Mouse (Mus musculus) testis, adult 2 months (tissue): ENCODE results near the gene Dnah9.

Source experiments
- CTCF ChIP-seq: fragments of 200-500 bp; IDR thresholded peaks from 2 replicates; pipeline ENCODE4 v1.5.1; 2012; ENCODE audit warnings: low read depth, mild to moderate bottlenecking, inconsistent platforms, low read length, moderate library complexity; ENCODE audit not compliant: control insufficient read depth, insufficient read depth, insufficient replicate concordance
- POLR2A ChIP-seq: fragments of 200-500 bp; IDR thresholded peaks from 2 replicates; pipeline ENCODE4 v1.6.1; 2012; ENCODE audit warnings: low read depth, mild to moderate bottlenecking, inconsistent platforms, low read length, moderate library complexity; ENCODE audit not compliant: control insufficient read depth

- TF ChIP-seq POLR2A (no peak), CTCF (no peak)
Measured at GRCm38 (mm10) chr11:66140631-66141252, 27.6 kb downstream of the Dnah9 start.
